Mouse (Mus musculus) adrenal gland, postnatal 25 days (tissue): ENCODE results near the gene Mff. TPM values are rescaled to one million over a fixed set of nuclear protein-coding genes. Genes with fewer than 3 reads are reported as not detected.
A peak's percentile ranks its signal among the peaks of the same experiment; 100 is the strongest.

Source experiments
- DNase-seq: peaks from one replicate; pipeline ENCODE4 v3.0.0; 2021; ENCODE audit warnings: mixed read lengths
- long read RNA-seq: library from polyadenylated mRNA; stranded (forward); transcript quantifications from one replicate; pipeline ENCODE4 v2.0.0, GENCODE M21; 2021
- total RNA-seq: library from RNA; stranded (reverse); gene quantifications from 2 replicates; pipeline ENCODE4 v1.2.3, GENCODE M21; 2021

Gene Mff
- total RNA-seq, result 125 and 146 TPM in 2 replicates
- long read RNA-seq, transcript Mff-202 (9 exons, 1,894 nt), result minor isoform, 12 of 120 reads
- long read RNA-seq, transcript Mff-208 (8 exons, 1,645 nt), result major isoform, 21 of 120 reads
- long read RNA-seq, transcript Mff-201 (8 exons, 1,706 nt), result minor isoform, 12 of 120 reads
- long read RNA-seq, partial matches to known transcripts, result 3 of 120 reads
- long read RNA-seq, other reads (novel, unspliced or antisense), result 72 of 120 reads

- peak; percentile 91 for DNase-seq
Measured at GRCm38 (mm10) chr1:82724339-82725025, at the start of gene Mff. TSS of gene Mff (plus strand) at chr1:82724890.

- no peak for DNase-seq
Measured at GRCm38 (mm10) chr1:82686328-82686727, 38.4 kb upstream of the Mff start.

GRCm38 (mm10) chr1:82686866-82687265 lies 37.8 kb upstream of the Mff start:
- DNase-seq, result no peak

- no peak for DNase-seq
Measured at GRCm38 (mm10) chr1:82687931-82688330, 36.8 kb upstream of the Mff start.

- DNase-seq, result no peak
Measured at GRCm38 (mm10) chr1:82695915-82696314, 28.8 kb upstream of the Mff start.

- no peak for DNase-seq
Measured at GRCm38 (mm10) chr1:82717816-82718512, 6.7 kb upstream of the Mff start.

GRCm38 (mm10) chr1:82725026-82725874 lies 560 bp downstream of the Mff start:
- DNase-seq, result peak; percentile 82

GRCm38 (mm10) chr1:82725875-82726185 lies 1.1 kb downstream of the Mff start:
- DNase-seq, result no peak

GRCm38 (mm10) chr1:82726482-82726881 lies 1.8 kb downstream of the Mff start:
- no peak for DNase-seq

- DNase-seq, result no peak
Measured at GRCm38 (mm10) chr1:82733357-82733756, 8.7 kb downstream of the Mff start.

- no peak for DNase-seq
Measured at GRCm38 (mm10) chr1:82738066-82738465, 13.4 kb downstream of the Mff start.

- no peak for DNase-seq
Measured at GRCm38 (mm10) chr1:82741539-82741938, 16.8 kb downstream of the Mff start.

- no peak for DNase-seq
Measured at GRCm38 (mm10) chr1:82743962-82744361, 19.3 kb downstream of the Mff start.

GRCm38 (mm10) chr1:82746408-82746807 lies 21.7 kb downstream of the Mff start:
- DNase-seq, result no peak

- no peak for DNase-seq
Measured at GRCm38 (mm10) chr1:82747714-82748452, 23.2 kb downstream of the Mff start.

- no peak for DNase-seq
Measured at GRCm38 (mm10) chr1:82759520-82759919, 34.8 kb downstream of the Mff start.

GRCm38 (mm10) chr1:82761454-82762169 lies 36.9 kb downstream of the Mff start:
- DNase-seq, result no peak

- DNase-seq, result no peak
Measured at GRCm38 (mm10) chr1:82762274-82762673, 37.6 kb downstream of the Mff start.

- no peak for DNase-seq
Measured at GRCm38 (mm10) chr1:82766227-82766626, 41.5 kb downstream of the Mff start.

- no peak for DNase-seq
Measured at GRCm38 (mm10) chr1:82766641-82767040, 42.0 kb downstream of the Mff start.

- no peak for DNase-seq
Measured at GRCm38 (mm10) chr1:82768269-82768668, 43.6 kb downstream of the Mff start, which contains the start of gene Tm4sf20. TSS of gene Tm4sf20 (minus strand) at chr1:82768461.
